Mouse (Mus musculus): ENCODE data around the gene Nprl3.

- no peak for TF ChIP-seq CTCF (IDR thresholded peaks at IDR 0.05; ENCODE audit: extremely low read depth, insufficient read length, insufficient replicate concordance, low read depth, low read length)
- TF ChIP-seq POLR2A (IDR thresholded peaks at IDR 0.05; ENCODE audit: low read depth, low read length), result no peak
Observed at GRCm38 (mm10) chr11:32268952-32269351, 1.4 kb upstream of the Nprl3 start.

Measured in small intestine, adult 2 months (tissue).